Mouse (Mus musculus) bone marrow, adult 2 months (tissue): ENCODE results near the gene Timmdc1.

Experiments used
- CTCF ChIP-seq: fragments of 200-500 bp; IDR thresholded peaks from 2 replicates; pipeline ENCODE4 v1.5.1; 2011; ENCODE audit warnings: low read length, control low read depth; ENCODE audit not compliant: control insufficient read depth, insufficient read depth
- POLR2A ChIP-seq: fragments of 200-500 bp; IDR thresholded peaks from 2 replicates; pipeline ENCODE4 v1.6.1; 2011; ENCODE audit warnings: low read depth, mild to moderate bottlenecking, control low read depth, low read length, borderline replicate concordance; ENCODE audit not compliant: control insufficient read depth

DNA sequence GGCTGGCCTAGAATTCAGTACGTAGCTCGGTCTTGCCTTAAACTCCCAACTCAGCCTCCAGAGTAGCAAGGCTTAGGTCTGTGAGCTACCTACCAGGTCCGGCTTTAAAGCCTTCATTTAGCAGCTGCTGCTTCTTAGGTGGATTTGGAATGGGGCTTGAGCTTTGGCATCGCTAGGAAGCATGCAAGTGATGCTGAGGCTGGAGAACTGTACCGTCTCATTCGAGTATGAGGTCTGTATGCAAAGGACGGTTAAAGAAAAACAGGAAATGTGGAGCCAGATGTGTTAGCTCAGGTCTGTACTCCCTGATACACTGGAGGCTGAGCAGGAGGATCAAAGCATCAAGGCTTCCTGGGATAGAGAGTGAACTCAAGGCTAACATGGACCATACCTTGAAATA, 60.3 kb downstream of the Timmdc1 start:
- no peak for TF ChIP-seq CTCF
- TF ChIP-seq POLR2A: no peak
